Mouse (Mus musculus) adrenal gland, postnatal 25 days (tissue): Measurements from ENCODE around the gene Dop1a. TPM values are rescaled to one million over a fixed set of nuclear protein-coding genes. Genes with fewer than 3 reads are reported as not detected.
"Not testable (repeated sequence)": the region's sequence is repeated elsewhere in the genome, so short reads cannot be mapped to it uniquely, and the experiment has no call there.

ENCODE experiments used
- DNase-seq: peaks from one replicate; pipeline ENCODE4 v3.0.0; 2021; ENCODE audit warnings: mixed read lengths
- total RNA-seq: library from RNA; stranded (reverse); gene quantifications from 2 replicates; pipeline ENCODE4 v1.2.3, GENCODE M21; 2021

The Dop1a gene
- total RNA-seq, 1 experiment from 2014 or later = 31.5 TPM

DNA sequence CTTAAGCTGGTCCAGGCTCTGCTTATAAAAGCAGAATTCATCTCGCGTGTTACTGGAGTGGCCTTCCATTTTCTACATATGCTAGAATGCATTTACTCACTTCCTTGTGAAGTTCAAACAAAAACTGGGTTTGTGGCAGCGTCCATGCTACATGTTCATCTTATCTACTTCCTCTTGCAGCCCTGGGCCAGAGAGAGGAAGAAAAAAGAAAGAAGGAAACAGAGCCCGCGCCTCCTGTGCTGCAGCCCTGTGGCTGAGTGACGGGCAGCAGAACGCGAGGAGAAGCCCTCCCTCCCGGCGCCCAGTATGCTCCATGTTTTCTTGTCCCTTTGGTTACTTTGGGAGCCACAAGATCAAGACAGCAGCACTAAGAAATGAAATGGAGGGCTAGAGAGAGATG is 112.7 kb downstream of the Dop1a start:
- DNase-seq = no peak

DNA sequence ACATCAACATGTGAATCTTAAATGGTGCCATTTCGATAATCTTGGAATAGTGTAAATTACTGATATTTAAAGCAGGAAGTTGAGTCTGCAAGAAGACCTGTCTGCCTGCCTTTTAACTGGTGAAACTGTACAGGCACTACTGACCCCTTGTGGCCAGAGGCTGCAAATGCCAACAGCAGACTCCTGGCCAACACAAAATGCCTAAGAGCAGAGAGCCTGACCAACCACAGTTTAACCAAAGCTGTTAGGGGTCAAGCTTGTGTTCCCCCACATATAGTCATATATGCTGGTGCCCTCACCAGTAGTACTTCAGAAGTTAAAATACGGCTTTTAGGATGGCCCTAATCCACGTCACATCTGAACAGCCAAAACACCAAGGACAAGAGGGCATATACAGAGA is 116.8 kb downstream of the Dop1a start:
- DNase-seq = peak; percentile 65

DNA sequence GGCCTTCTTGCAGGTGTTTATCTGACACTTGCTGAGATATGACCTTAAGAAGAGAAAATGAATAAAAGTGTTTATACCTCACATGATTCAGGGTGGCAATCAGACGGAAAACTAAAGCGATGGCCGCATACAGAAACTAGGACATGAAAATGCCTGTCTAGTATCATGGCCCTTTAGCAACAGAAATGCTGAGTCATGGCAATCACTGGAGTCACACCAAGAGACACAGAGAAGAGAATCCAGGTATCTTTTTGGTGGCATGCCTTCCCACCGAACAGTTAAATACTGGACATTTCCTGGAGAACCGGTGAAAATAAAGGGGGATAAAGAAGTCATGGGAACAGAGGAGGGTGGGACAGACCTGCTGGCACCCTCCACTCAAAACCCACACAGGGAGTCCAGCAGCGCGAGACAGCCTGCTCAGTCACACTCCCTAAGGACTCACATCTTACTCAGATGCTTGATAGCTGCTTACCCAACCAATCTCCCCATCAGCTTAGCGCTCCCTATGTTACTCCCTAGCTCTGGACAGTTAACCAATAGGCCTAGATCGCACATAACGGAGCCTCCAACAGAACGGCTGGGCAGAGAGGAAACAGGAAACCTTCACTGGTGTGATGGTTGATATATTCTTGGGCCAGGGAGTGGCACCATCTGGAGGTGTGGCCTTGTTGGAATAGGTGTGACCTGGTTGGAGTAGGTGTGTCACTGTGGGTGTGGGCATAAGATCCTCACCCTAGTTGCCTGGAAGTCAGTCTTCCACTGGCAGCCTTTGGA is 120.3 kb downstream of the Dop1a start:
- DNase-seq = no peak

DNA sequence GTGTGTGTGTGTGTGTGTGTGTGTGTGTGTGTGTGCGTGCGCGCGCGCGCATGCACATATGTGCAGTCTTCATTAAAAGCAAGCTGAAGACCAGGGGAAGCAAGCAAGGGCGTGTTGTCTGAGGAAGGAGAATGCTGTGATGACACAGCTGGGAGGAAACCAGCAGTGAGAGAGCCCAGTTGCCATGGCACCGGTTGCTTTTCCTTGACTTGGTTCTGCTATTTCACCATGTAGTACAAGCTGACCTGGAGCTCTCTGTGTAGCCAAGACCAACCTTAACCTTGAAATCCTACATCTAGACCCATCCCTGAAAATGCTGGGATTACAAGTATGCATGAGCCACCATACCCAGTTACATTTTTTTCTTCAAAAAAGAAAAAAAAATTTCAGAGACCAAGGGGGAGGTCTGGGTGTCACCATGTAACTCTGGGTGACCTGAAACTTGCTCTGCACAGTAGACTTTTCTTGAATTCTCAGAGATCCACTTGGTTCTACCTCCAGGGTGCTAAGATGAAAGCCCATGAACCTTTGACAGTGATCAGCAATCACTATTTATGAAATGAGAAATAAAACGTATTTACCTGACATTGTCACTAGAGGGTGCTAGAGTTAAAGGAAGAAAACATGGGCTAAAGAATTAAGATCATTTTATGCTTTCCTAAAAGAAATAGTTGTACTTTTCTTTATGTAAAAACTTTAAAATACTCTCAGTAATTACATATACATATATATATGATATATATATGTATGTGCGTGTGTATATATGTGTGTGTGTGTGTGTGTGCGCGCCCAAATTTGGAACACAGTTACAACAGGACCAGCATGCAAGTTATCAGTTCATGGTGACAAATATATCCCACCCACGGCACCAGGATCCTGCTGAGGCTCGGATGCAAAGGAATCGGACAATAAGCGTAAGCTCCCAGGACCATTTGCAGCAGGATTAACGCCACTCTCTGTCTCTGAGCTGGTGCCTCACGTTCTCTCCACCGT is 126.0 kb downstream of the Dop1a start:
- no peak for DNase-seq

DNA sequence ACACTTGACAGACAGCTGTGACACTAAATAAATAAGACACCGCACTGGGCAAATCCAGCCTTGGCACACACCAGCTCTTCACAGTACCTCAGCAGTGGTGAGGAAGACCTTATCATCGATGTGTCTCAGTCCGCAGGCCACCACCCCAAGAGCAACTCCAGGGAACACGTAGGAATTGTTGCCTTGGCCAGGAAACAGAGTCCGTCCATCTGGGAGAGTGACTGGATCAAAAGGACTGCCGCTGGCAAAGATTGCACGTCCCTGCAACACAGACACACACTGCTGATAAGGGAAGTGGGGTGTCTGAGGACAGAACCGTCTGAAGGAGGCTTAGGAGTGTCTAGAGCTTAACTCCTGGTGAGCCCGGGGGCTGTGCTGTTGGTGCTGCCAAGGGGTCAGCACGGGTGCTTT is 127.4 kb downstream of the Dop1a start:
- not testable (repeated sequence) for DNase-seq

DNA sequence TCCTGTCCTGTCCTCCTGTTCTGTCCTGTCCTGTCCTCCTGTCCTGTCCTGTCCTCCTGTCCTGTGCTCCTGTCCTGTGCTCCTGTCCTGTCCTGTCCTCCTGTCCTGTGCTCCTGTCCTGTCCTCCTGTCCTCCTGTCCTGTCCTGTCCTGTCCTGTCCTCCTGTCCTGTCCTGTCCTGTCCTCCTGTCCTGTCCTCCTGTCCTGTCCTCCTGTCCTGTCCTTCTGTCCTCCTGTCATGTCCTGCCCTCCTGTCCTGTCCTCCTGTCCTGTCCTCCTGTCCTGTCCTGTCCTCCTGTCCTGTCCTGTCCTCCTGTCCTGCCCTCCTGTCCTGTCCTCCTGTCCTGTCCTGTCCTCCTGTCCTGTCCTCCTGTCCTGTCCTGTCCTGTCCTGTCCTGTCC is 130.0 kb downstream of the Dop1a start:
- DNase-seq = not testable (repeated sequence)

DNA sequence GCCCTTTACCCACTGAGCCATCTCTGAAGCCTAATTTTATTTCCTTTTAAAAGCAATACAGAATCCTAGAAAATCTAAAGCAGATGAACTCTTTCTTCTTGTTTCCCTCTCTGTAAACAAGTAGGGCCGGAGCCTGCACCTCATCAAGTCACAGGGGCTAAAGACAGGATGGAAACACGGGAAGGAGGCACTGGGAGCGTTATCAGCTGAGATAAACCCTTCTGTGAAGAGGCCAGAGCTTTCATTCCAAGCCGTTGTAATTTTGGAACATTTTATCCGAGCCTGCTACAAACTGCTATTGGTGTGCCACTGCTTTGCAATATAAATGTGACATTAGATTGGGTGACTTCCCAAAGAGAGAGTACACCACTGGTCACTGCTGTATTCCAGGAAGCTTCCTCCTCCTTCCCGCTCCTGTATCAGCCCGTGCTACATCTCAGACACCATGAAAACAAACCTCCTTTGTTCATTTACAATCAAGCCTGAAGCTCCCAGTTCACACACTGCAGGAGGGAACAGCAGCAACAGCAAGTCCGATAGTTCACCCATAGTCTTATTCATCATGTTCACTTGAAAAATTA is 132.9 kb downstream of the Dop1a start:
- DNase-seq = no peak

Other genes starting within 250 kb of the Dop1a start
- 3.1 and 3.3 TPM in 2 replicates for gene Ube2cbp, start 2.2 kb upstream of the Dop1a start, total RNA-seq
- 36.6 and 40.3 TPM in 2 replicates for gene Pgm3, start 104.7 kb downstream of the Dop1a start, total RNA-seq
- 5.6 and 11.0 TPM in 2 replicates for gene Rwdd2a, start 104.8 kb downstream of the Dop1a start, total RNA-seq
- 1,725 and 1,739 TPM in 2 replicates for gene Me1, start 228.8 kb downstream of the Dop1a start, total RNA-seq